Comparison of ENCODE assay signal across 14 mouse cellular contexts in genomic region chr12:51850339-51850738, GRCm38 (mm10).
"Had no signal": no experiment of that assay in that cellular context is flagged by ENCODE, and none has a peak within 500 bp of the region (broad histone marks: within the 10 kb centered on the region; RNA-seq: fewer than 3 reads in every experiment).

No protein-coding gene starts in this region.

- H3K4me1 ChIP-seq: limb, embryonic 12.5 days; lung, embryonic 15.5 days; midbrain, embryonic 12.5 days had no signal

- H3K4me2 ChIP-seq: kidney, embryonic 15.5 days; limb, embryonic 12.5 days; lung, embryonic 15.5 days; midbrain, embryonic 12.5 days; neural tube, embryonic 15.5 days had no signal

- H3K27ac ChIP-seq: kidney, embryonic 15.5 days; limb, embryonic 12.5 days; lung, embryonic 15.5 days; macrophage; midbrain, embryonic 12.5 days; neural tube, embryonic 15.5 days had no signal

- H3K9me3 ChIP-seq: kidney, embryonic 15.5 days; limb, embryonic 12.5 days; lung, embryonic 15.5 days; megakaryocyte, embryonic 14.5 days; neural tube, embryonic 15.5 days had no signal

- H3K4me3 ChIP-seq: kidney, embryonic 15.5 days; limb, embryonic 12.5 days; lung, embryonic 15.5 days; midbrain, embryonic 12.5 days; neural tube, embryonic 15.5 days had no signal

- ATAC-seq: intestine, embryonic 16.5 days had no signal

- H3K36me3 ChIP-seq: kidney, embryonic 15.5 days; limb, embryonic 12.5 days; lung, embryonic 15.5 days; midbrain, embryonic 12.5 days; neural tube, embryonic 15.5 days had no signal

- DNase-seq: kidney, adult 2 months; kidney, postnatal 14 days; lung, postnatal 14 days; right cerebral cortex, adult 18-20 months; thymus, adult 2 months; thymus, postnatal 25 days had no signal

- H3K9ac ChIP-seq: kidney, embryonic 15.5 days; limb, embryonic 12.5 days; lung, embryonic 15.5 days; midbrain, embryonic 12.5 days; neural tube, embryonic 15.5 days had no signal

- H3K27me3 ChIP-seq: kidney, embryonic 15.5 days; limb, embryonic 12.5 days; lung, embryonic 15.5 days; megakaryocyte, embryonic 14.5 days; midbrain, embryonic 12.5 days; neural tube, embryonic 15.5 days had no signal
